Mouse (Mus musculus) megakaryocyte progenitor cell, adult 5-6 weeks (primary cell): ENCODE results near the gene Ppfia1. TPM values are rescaled to one million over a fixed set of nuclear protein-coding genes. Genes with fewer than 3 reads are reported as not detected.

ENCODE experiments used
- ATAC-seq: replicated peaks from 2 replicates; pipeline ENCODE4 v1.8.0; 2016; ENCODE audit warnings: mild to moderate bottlenecking, moderate TSS enrichment, inconsistent platforms; ENCODE audit not compliant: poor library complexity
- total RNA-seq, 2 experiments: library from RNA; stranded (forward) in 1 of 2; stranded (reverse) in 1 of 2; fragments of 157-497, 149-512 nt in 1 of 2; fragments of 200-1000 nt in 1 of 2; gene quantifications; 2 replicates each; pipeline versions ENCODE4 v1.2.3 to v1.2.4; 2015 to 2017

Ppfia1 gene
- total RNA-seq, 2 experiments from 2014 or later: 29.6 to 59.0 TPM

- ATAC-seq: no peak
Observed at GRCm38 (mm10) chr7:144441976-144442375, 111.6 kb downstream of the Ppfia1 start.

- no peak for ATAC-seq
Observed at GRCm38 (mm10) chr7:144441466-144441865, 112.1 kb downstream of the Ppfia1 start.

- ATAC-seq: 0 out of 2 replicates have a peak, but pooled peaks have one; percentile 34
Observed at GRCm38 (mm10) chr7:144438811-144439210, 114.7 kb downstream of the Ppfia1 start.

GRCm38 (mm10) chr7:144432920-144433319 is 120.6 kb downstream of the Ppfia1 start:
- ATAC-seq: no peak

- peak; percentile 68 for ATAC-seq
Observed at GRCm38 (mm10) chr7:144427460-144427859, 126.1 kb downstream of the Ppfia1 start.

Other genes with a start within 250 kb of the Ppfia1 start
- 0.73 and 3.1 TPM in 2 replicates for gene Cttn, start 82.7 kb downstream of the Ppfia1 start, total RNA-seq (2015)
- gene Cttn, start 82.7 kb downstream of the Ppfia1 start, total RNA-seq (2017): 7.9 and 13.0 TPM in 2 replicates
- gene Fadd, start 28.7 kb upstream of the Ppfia1 start, total RNA-seq (2015): 9.5 and 12.2 TPM in 2 replicates
- gene Fadd, start 28.7 kb upstream of the Ppfia1 start, total RNA-seq (2017): 6.8 and 7.7 TPM in 2 replicates
- gene Ano1, start 198.2 kb upstream of the Ppfia1 start, total RNA-seq (2015): not detected in 2 replicates
- not detected in 2 replicates for gene Ano1, start 198.2 kb upstream of the Ppfia1 start, total RNA-seq (2017)